Mouse (Mus musculus) liver, adult (tissue): ENCODE data around the gene Rps7.

Experiments
- GATA4 ChIP-seq: IDR thresholded peaks from 2 replicates; pipeline ENCODE4 v1.6.1; 2014; ENCODE audit warnings: mild to moderate bottlenecking, low read length; ENCODE audit not compliant: insufficient replicate concordance

Rps7 gene

GRCm38 (mm10) chr12:28625407-28625806 is 10.3 kb downstream of the Rps7 start:
- TF ChIP-seq GATA4: peak; percentile 81; the same call in 1 of the 2 replicates

- no peak for TF ChIP-seq GATA4
Measured at GRCm38 (mm10) chr12:28624251-28624650, 11.5 kb downstream of the Rps7 start.

- TF ChIP-seq GATA4: peak; percentile 63; the same call in 1 of the 2 replicates
Measured at GRCm38 (mm10) chr12:28623195-28623594, 12.6 kb downstream of the Rps7 start, which contains the start of gene Colec11. Gene Colec11 (minus strand): TSS chr12:28623377.

GRCm38 (mm10) chr12:28622641-28623040 is 13.1 kb downstream of the Rps7 start:
- TF ChIP-seq GATA4: no peak

GRCm38 (mm10) chr12:28622167-28622532 is 13.6 kb downstream of the Rps7 start:
- no peak for TF ChIP-seq GATA4

GRCm38 (mm10) chr12:28621451-28622166 is 14.1 kb downstream of the Rps7 start:
- TF ChIP-seq GATA4: no peak

GRCm38 (mm10) chr12:28617297-28617696 is 18.5 kb downstream of the Rps7 start:
- no peak for TF ChIP-seq GATA4

GRCm38 (mm10) chr12:28614401-28614800 is 21.4 kb downstream of the Rps7 start:
- TF ChIP-seq GATA4: no peak

GRCm38 (mm10) chr12:28612391-28612790 is 23.4 kb downstream of the Rps7 start:
- TF ChIP-seq GATA4: no peak

GRCm38 (mm10) chr12:28607546-28608305 is 28.0 kb downstream of the Rps7 start:
- TF ChIP-seq GATA4: no peak

- TF ChIP-seq GATA4: no peak
Measured at GRCm38 (mm10) chr12:28603494-28603893, 32.3 kb downstream of the Rps7 start.

GRCm38 (mm10) chr12:28602259-28602658 is 33.5 kb downstream of the Rps7 start:
- no peak for TF ChIP-seq GATA4

GRCm38 (mm10) chr12:28598526-28598991 is 37.2 kb downstream of the Rps7 start:
- no peak for TF ChIP-seq GATA4

GRCm38 (mm10) chr12:28598110-28598509 is 37.6 kb downstream of the Rps7 start:
- TF ChIP-seq GATA4: no peak

GRCm38 (mm10) chr12:28597699-28598098 is 38.1 kb downstream of the Rps7 start:
- no peak for TF ChIP-seq GATA4

- no peak for TF ChIP-seq GATA4
Measured at GRCm38 (mm10) chr12:28596851-28597250, 38.9 kb downstream of the Rps7 start.

- TF ChIP-seq GATA4: no peak
Measured at GRCm38 (mm10) chr12:28590428-28590827, 45.3 kb downstream of the Rps7 start.
